Mouse (Mus musculus) heart, postnatal 0 days (tissue): ENCODE results near the gene Fryl.

ENCODE experiments used
- CTCF ChIP-seq: IDR thresholded peaks from 2 replicates; pipeline ENCODE4 v1.5.1; 2016; ENCODE audit warnings: antibody characterized with exemption, control low read depth, low read depth
- EP300 ChIP-seq: IDR thresholded peaks from 2 replicates; pipeline ENCODE4 v1.6.1; 2016; ENCODE audit warnings: antibody characterized with exemption, low read depth

GRCm38 (mm10) chr5:73129871-73130270 is 126.5 kb downstream of the Fryl start:
- TF ChIP-seq CTCF (no peak), EP300 (no peak)
